Mouse (Mus musculus): ENCODE results near the gene Nr1i3. TPM values are rescaled to one million over a fixed set of nuclear protein-coding genes. Genes with fewer than 3 reads are reported as not detected.

Gene Nr1i3
- polyA plus RNA-seq, 1 experiment from 2014 or later = 0.35 TPM

GRCm38 (mm10) chr1:171258921-171259320 lies 45.2 kb downstream of the Nr1i3 start:
- ATAC-seq (replicated peaks; ENCODE audit: insufficient number of reproducible peaks, insufficient read depth, low FRiP score, low read depth) = no peak
- Histone ChIP-seq H3K4me2 (no peak overlapping the region), H3K4me1 (replicated peaks) (peaks cover 21% of the 10 kb centered on the region), H3K4me3 (no peak overlapping the region), H3K27me3 (no peaks in the 10 kb centered on the region), H3K27ac (no peak overlapping the region), H3K9me3 (replicated peaks) (no peaks in the 10 kb centered on the region), H3K9ac (no peak overlapping the region), H3K36me3 (no peaks in the 10 kb centered on the region; the same call in 1 of the 2 replicates)
- WGBS = 55% methylated on average over 17 of the region's 17 CpGs

GRCm38 (mm10) chr1:171260316-171260715 lies 46.5 kb downstream of the Nr1i3 start:
- Histone ChIP-seq H3K4me3 (no peak overlapping the region), H3K9ac (no peak overlapping the region), H3K27me3 (no peaks in the 10 kb centered on the region), H3K36me3 (no peaks in the 10 kb centered on the region; the same call in 1 of the 2 replicates), H3K4me2 (no peak overlapping the region), H3K4me1 (replicated peaks) (peaks cover 23% of the 10 kb centered on the region), H3K9me3 (replicated peaks) (no peaks in the 10 kb centered on the region), H3K27ac (no peak overlapping the region)
- 67% methylated on average over 3 of the region's 3 CpGs for WGBS
- no peak for ATAC-seq (replicated peaks; ENCODE audit: insufficient number of reproducible peaks, insufficient read depth, low FRiP score, low read depth)

- peaks cover 23% of the 10 kb centered on the region for H3K4me1 ChIP-seq (replicated peaks)
- WGBS = 1% methylated on average over 8 of the region's 8 CpGs
- no peaks in the 10 kb centered on the region for H3K9me3 ChIP-seq (replicated peaks)
- peak overlapping the region; percentile 96 for H3K27ac ChIP-seq
- ATAC-seq (replicated peaks; ENCODE audit: insufficient number of reproducible peaks, insufficient read depth, low FRiP score, low read depth) = peak; percentile 83
- peak overlapping the region; percentile 34 for H3K4me3 ChIP-seq
- H3K27me3 ChIP-seq = no peaks in the 10 kb centered on the region
- H3K4me2 ChIP-seq = peak overlapping the region; percentile 67
- H3K9ac ChIP-seq = peak overlapping the region; percentile 34; the same call in 1 of the 2 replicates
- H3K36me3 ChIP-seq = no peaks in the 10 kb centered on the region; the same call in 1 of the 2 replicates
Observed at GRCm38 (mm10) chr1:171262594-171263130, 48.9 kb downstream of the Nr1i3 start.

GRCm38 (mm10) chr1:171263185-171263611 lies 49.4 kb downstream of the Nr1i3 start:
- H3K4me3 ChIP-seq = peak overlapping the region; percentile 34; the same call in 1 of the 2 replicates
- H3K36me3 ChIP-seq = no peaks in the 10 kb centered on the region
- ATAC-seq (replicated peaks; ENCODE audit: insufficient number of reproducible peaks, insufficient read depth, low FRiP score, low read depth) = peak; percentile 84
- no peaks in the 10 kb centered on the region for H3K9me3 ChIP-seq (replicated peaks)
- WGBS = 0% methylated on average over 2 of the region's 2 CpGs
- H3K27ac ChIP-seq = peak overlapping the region; percentile 96
- H3K4me2 ChIP-seq = peak overlapping the region; percentile 67
- H3K9ac ChIP-seq = no peak overlapping the region
- H3K27me3 ChIP-seq = no peaks in the 10 kb centered on the region
- peaks cover 23% of the 10 kb centered on the region for H3K4me1 ChIP-seq (replicated peaks)

- WGBS = 70% methylated on average over 3 of the region's 3 CpGs
- ATAC-seq (replicated peaks; ENCODE audit: insufficient number of reproducible peaks, insufficient read depth, low FRiP score, low read depth) = no peak; the same call in 1 of the 2 replicates
- Histone ChIP-seq H3K9me3 (replicated peaks) (no peaks in the 10 kb centered on the region), H3K9ac (no peak overlapping the region), H3K36me3 (no peaks in the 10 kb centered on the region), H3K4me3 (no peak overlapping the region), H3K4me2 (peak overlapping the region; percentile 67), H3K4me1 (replicated peaks) (peaks cover 22% of the 10 kb centered on the region), H3K27ac (peak overlapping the region; percentile 96), H3K27me3 (no peaks in the 10 kb centered on the region)
Observed at GRCm38 (mm10) chr1:171263666-171264461, 50.1 kb downstream of the Nr1i3 start.

GRCm38 (mm10) chr1:171265971-171266744 lies 52.4 kb downstream of the Nr1i3 start:
- Histone ChIP-seq H3K4me1 (replicated peaks) (peaks cover 20% of the 10 kb centered on the region), H3K9me3 (replicated peaks) (no peaks in the 10 kb centered on the region), H3K36me3 (no peaks in the 10 kb centered on the region), H3K9ac (no peak overlapping the region), H3K27ac (peak overlapping the region; percentile 16; the same call in 1 of the 2 replicates), H3K4me2 (no peak overlapping the region), H3K4me3 (no peak overlapping the region), H3K27me3 (no peaks in the 10 kb centered on the region)
- WGBS = 47% methylated on average over 4 of the region's 4 CpGs
- ATAC-seq (replicated peaks; ENCODE audit: insufficient number of reproducible peaks, insufficient read depth, low FRiP score, low read depth) = no peak

GRCm38 (mm10) chr1:171268341-171268740 lies 54.6 kb downstream of the Nr1i3 start:
- Histone ChIP-seq H3K36me3 (peaks cover 10% of the 10 kb centered on the region), H3K4me1 (replicated peaks) (peaks cover 18% of the 10 kb centered on the region), H3K9me3 (replicated peaks) (no peaks in the 10 kb centered on the region), H3K27me3 (no peaks in the 10 kb centered on the region), H3K27ac (no peak overlapping the region), H3K4me2 (no peak overlapping the region), H3K9ac (no peak overlapping the region), H3K4me3 (no peak overlapping the region)
- ATAC-seq (replicated peaks; ENCODE audit: insufficient number of reproducible peaks, insufficient read depth, low FRiP score, low read depth) = no peak
- WGBS = 71% methylated on average over 1 of the region's 1 CpGs

GRCm38 (mm10) chr1:171269848-171270572 lies 56.2 kb downstream of the Nr1i3 start, which contains the start of gene B4galt3:
TSS of gene B4galt3 (plus strand) at chr1:171270328.
- Histone ChIP-seq H3K27ac (peak within 1 kb of the TSS; percentile 72), H3K9me3 (replicated peaks) (no peaks in the 10 kb centered on the region), H3K4me1 (replicated peaks) (peaks cover 12% of the 10 kb centered on the region), H3K27me3 (no peaks in the 10 kb centered on the region), H3K4me3 (peak within 1 kb of the TSS; percentile 89), H3K36me3 (peaks cover 26% of the 10 kb centered on the region), H3K4me2 (peak within 1 kb of the TSS; percentile 83), H3K9ac (peak within 1 kb of the TSS; percentile 83)
- WGBS = 3% methylated on average over 36 of the region's 36 CpGs
- peak; percentile 92 for ATAC-seq (replicated peaks; ENCODE audit: insufficient number of reproducible peaks, insufficient read depth, low FRiP score, low read depth)

Data from heart, embryonic 15.5 days (tissue).